Mouse (Mus musculus) G1E (cell line): ENCODE measurements around the gene Ccdc122. TPM values are rescaled to one million over a fixed set of nuclear protein-coding genes. Genes with fewer than 3 reads are reported as not detected.

ENCODE experiments used
- ATAC-seq: 2 replicates; pipeline ENCODE4 v1.8.0; 2016; ENCODE audit warnings: mild to moderate bottlenecking; ENCODE audit not compliant: insufficient number of reproducible peaks, poor library complexity, low FRiP score, severe bottlenecking; ENCODE audit errors: extremely low read depth
- DNase-seq: peaks from one replicate; pipeline ENCODE4 v3.0.0; 2012; ENCODE audit warnings: low spot score
- H3K27me3 ChIP-seq: 2 replicates; pipeline ENCODE4 v1.6.1; 2012; ENCODE audit warnings: mild to moderate bottlenecking, low read length, inconsistent platforms; ENCODE audit not compliant: insufficient read depth
- H3K36me3 ChIP-seq: replicated peaks from 2 replicates; pipeline ENCODE3; 2012; ENCODE audit warnings: mild to moderate bottlenecking, inconsistent platforms
- H3K4me1 ChIP-seq: 2 replicates; pipeline ENCODE4 v1.6.1; 2012; ENCODE audit warnings: low read depth, low read length, inconsistent platforms, mixed read lengths; ENCODE audit not compliant: insufficient read depth
- H3K4me3 ChIP-seq: 2 replicates; pipeline ENCODE4 v1.5.1; 2012; ENCODE audit warnings: low read depth, mild to moderate bottlenecking, inconsistent platforms, low read length, moderate library complexity, mixed read lengths
- H3K9me3 ChIP-seq: replicated peaks from 2 replicates; pipeline ENCODE4 v1.6.1; 2012; ENCODE audit warnings: inconsistent platforms
- CTCF ChIP-seq: IDR thresholded peaks from 2 replicates; pipeline ENCODE4 v1.5.1; 2012; ENCODE audit warnings: low read depth, low read length, inconsistent platforms, mixed read lengths
- GATA1 ChIP-seq: IDR thresholded peaks from 2 replicates; pipeline ENCODE4 v1.6.1; 2012; ENCODE audit warnings: borderline replicate concordance, low read length, inconsistent platforms, mixed read lengths
- GATA2 ChIP-seq: IDR thresholded peaks from 2 replicates; pipeline ENCODE4 v1.6.1; 2012; ENCODE audit warnings: low read depth, low read length, inconsistent platforms, borderline replicate concordance
- POLR2AphosphoS5 ChIP-seq: IDR thresholded peaks from 2 replicates; pipeline ENCODE4 v1.6.1; 2012; ENCODE audit warnings: low read depth, low read length, inconsistent platforms; ENCODE audit not compliant: insufficient replicate concordance
- TAL1 ChIP-seq: conservative IDR thresholded peaks from 2 replicates; pipeline ENCODE4 v1.6.1; 2012; ENCODE audit warnings: low read depth, low read length, inconsistent platforms, mixed read lengths
- polyA plus RNA-seq: library from polyadenylated mRNA; stranded (reverse); fragments of >175 nt; gene quantifications from 2 replicates; pipeline ENCODE4 v1.2.3, GENCODE M21; 2012
- total RNA-seq, 2 experiments: library from RNA; stranded (forward) in 1 of 2; stranded (reverse) in 1 of 2; fragments of 200-1000 nt in 1 of 2; fragments of >200 nt in 1 of 2; fragmentation: Nextera tagmentation in 1 of 2; gene quantifications; 2 replicates each; pipeline ENCODE4 v1.2.3; 2014 to 2017

Gene Ccdc122
- total and polyA plus RNA-seq, 3 experiments: not detected

DNA sequence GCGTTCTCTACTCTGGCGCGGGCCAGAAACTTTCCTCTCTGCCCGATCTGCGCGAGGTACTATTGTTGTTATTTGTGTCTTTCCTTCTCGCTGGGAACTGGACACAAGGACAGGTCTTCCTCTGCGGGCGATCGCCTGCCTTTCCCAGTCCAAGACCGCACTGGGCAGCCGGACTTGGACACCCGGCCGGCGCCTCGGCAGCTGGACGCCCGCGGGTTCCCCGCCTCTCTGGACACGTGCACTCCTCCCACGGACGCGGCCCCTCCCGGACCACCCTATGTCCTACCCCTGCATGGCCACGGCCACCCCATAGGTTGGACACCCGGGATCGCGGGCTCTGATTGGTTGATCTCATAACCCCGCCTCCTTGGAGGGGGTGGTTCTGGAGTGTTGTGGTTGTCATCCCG is 120.9 kb downstream of the Ccdc122 start:
- no peak for DNase-seq
- Histone ChIP-seq H3K4me1 (no peaks in the 10 kb centered on the region), H3K27me3 (no peaks in the 10 kb centered on the region; the same call in 1 of the 2 replicates), H3K36me3 (no peaks in the 10 kb centered on the region), H3K4me3 (no peak overlapping the region; the same call in 1 of the 2 replicates), H3K9me3 (peaks cover 51% of the 10 kb centered on the region)
- TF ChIP-seq GATA1 (no peak), POLR2AphosphoS5 (no peak), GATA2 (no peak), TAL1 (no peak), CTCF (no peak)
- ATAC-seq: no peak

DNA sequence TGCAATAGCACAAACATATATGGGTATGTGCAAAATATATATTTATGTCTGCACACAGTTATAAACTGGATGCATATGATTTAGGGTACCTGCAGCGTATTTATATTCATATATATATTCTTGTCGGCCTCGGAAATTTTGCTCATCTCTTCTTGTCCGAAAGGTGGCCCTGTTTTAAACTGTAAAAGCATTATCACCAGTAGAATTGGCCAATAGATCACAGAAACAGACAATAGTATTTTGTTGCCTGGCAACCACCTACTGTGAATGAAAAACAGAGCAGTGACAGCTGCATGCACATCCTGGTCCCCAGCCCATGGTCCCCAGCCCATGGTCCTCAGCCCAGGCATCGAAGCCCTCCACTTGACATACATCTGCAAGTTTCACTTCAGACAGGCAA is 122.8 kb downstream of the Ccdc122 start:
- H3K27me3 ChIP-seq: no peaks in the 10 kb centered on the region; the same call in 1 of the 2 replicates
- H3K4me1 ChIP-seq: no peaks in the 10 kb centered on the region
- TF ChIP-seq GATA2 (no peak), TAL1 (no peak), POLR2AphosphoS5 (no peak)
- H3K4me3 ChIP-seq: no peak overlapping the region
- DNase-seq (no peak), ATAC-seq (no peak)
- no peaks in the 10 kb centered on the region for H3K36me3 ChIP-seq
- H3K9me3 ChIP-seq: peaks cover 62% of the 10 kb centered on the region

Other genes starting within 250 kb of the Ccdc122 start
- gene Lacc1, start 132 bp downstream of the Ccdc122 start, total RNA-seq (2014; fragmentation: Nextera tagmentation): not detected in 2 replicates
- gene Lacc1, start 132 bp downstream of the Ccdc122 start, total RNA-seq (2017): not detected in 2 replicates
- not detected in 2 replicates for gene Lacc1, start 132 bp downstream of the Ccdc122 start, polyA plus RNA-seq
- not detected in 2 replicates for gene Enox1, start 120.0 kb downstream of the Ccdc122 start, total RNA-seq (2014; fragmentation: Nextera tagmentation)
- gene Enox1, start 120.0 kb downstream of the Ccdc122 start, total RNA-seq (2017): 0.05 and 0.17 TPM in 2 replicates
- gene Enox1, start 120.0 kb downstream of the Ccdc122 start, polyA plus RNA-seq: not detected in 2 replicates